Mouse (Mus musculus): Measurements from ENCODE around the gene Prdx1. TPM values are rescaled to one million over a fixed set of nuclear protein-coding genes. Genes with fewer than 3 reads are reported as not detected.

Gene Prdx1
- polyA plus RNA-seq, 1 experiment from 2014 or later: 1,350 TPM

DNA sequence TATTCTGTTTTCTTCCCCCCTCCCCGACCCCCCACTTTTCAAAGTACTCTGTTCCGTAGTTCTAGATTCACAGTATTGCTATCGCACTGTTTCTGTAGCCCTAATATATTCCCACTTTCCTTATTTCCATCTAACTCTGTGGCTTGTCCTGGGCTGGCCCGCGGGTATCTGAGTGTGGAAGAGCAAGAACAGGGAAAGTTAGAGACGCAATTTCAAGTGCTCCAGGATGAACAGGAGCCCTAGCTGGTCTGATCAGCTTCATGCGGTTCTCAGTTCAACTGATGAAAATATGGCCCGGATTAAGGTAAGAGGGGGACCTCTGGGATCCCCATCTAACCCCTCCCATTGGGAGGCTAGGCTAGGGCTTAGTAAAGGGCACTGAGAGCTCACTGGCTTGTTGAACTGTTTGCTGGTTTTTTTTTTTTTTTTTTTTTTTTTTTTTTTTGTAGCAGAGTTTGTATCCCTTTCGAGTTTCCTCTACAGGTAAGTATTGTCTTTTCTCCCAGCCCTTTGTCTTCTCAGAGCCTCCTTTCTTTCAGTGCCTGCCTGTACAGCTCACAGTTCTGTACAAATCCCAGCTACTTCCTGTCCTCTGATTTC is 23.5 kb downstream of the Prdx1 start:
- WGBS: 5% methylated on average over 9 of the region's 9 CpGs

DNA sequence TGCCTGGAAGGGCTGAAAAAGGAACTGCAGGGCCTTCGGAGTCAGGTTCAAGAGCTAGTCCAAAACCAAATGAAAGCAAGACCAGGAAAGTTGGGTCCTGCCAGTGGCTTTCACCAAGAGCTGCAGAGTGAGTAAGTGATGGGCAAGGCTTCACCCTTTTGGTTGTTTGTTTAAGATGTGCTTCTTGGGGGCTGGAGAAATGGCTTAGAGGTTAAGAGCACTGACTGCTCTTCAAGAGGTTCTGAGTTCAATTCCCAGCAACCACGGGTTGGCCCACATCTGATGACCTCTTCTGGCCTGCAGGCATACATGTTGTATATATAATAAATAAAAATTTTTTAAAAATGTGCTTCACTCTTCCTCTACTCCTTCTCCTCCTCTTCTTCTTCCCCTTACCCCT is 24.8 kb downstream of the Prdx1 start:
- H3K9ac ChIP-seq (ENCODE audit: low read length): no peak overlapping the region
- no peak overlapping the region for H3K4me3 ChIP-seq (replicated peaks; ENCODE audit: low read length)
- H3K4me2 ChIP-seq (ENCODE audit: low read depth, low read length): no peak overlapping the region
- H3K27ac ChIP-seq (ENCODE audit: low read length): no peak overlapping the region
- ATAC-seq (ENCODE audit: insufficient read depth, low FRiP score): no peak
- 88% methylated on average over 2 of the region's 2 CpGs for WGBS
- no peaks in the 10 kb centered on the region for H3K36me3 ChIP-seq (ENCODE audit: control insufficient read depth, insufficient read depth, low read length)
- no peaks in the 10 kb centered on the region for H3K9me3 ChIP-seq (replicated peaks; ENCODE audit: control insufficient read depth, low read length)
- no peaks in the 10 kb centered on the region for H3K27me3 ChIP-seq (ENCODE audit: control insufficient read depth, insufficient read depth, low read length)
- 0 out of 2 replicates have a peak, but pooled peaks cover 4% of the 10 kb centered on the region for H3K4me1 ChIP-seq (ENCODE audit: control insufficient read depth, insufficient read depth, low read length)

More for the DNA sequence above, 23.5 kb downstream of the Prdx1 start:
- peak overlapping the region; percentile 63 for H3K4me3 ChIP-seq (replicated peaks; ENCODE audit: low read length)
- no peak for ATAC-seq (ENCODE audit: insufficient read depth, low FRiP score)
- no peaks in the 10 kb centered on the region for H3K27me3 ChIP-seq (ENCODE audit: control insufficient read depth, insufficient read depth, low read length)
- no peaks in the 10 kb centered on the region for H3K9me3 ChIP-seq (replicated peaks; ENCODE audit: control insufficient read depth, low read length)
- H3K27ac ChIP-seq (ENCODE audit: low read length): no peak overlapping the region
- H3K36me3 ChIP-seq (ENCODE audit: control insufficient read depth, insufficient read depth, low read length): no peaks in the 10 kb centered on the region
- H3K4me2 ChIP-seq (ENCODE audit: low read depth, low read length): peak overlapping the region; percentile 82
- 0 out of 2 replicates have a peak, but pooled peaks cover 4% of the 10 kb centered on the region for H3K4me1 ChIP-seq (ENCODE audit: control insufficient read depth, insufficient read depth, low read length)
- H3K9ac ChIP-seq (ENCODE audit: low read length): peak overlapping the region; percentile 67

DNA sequence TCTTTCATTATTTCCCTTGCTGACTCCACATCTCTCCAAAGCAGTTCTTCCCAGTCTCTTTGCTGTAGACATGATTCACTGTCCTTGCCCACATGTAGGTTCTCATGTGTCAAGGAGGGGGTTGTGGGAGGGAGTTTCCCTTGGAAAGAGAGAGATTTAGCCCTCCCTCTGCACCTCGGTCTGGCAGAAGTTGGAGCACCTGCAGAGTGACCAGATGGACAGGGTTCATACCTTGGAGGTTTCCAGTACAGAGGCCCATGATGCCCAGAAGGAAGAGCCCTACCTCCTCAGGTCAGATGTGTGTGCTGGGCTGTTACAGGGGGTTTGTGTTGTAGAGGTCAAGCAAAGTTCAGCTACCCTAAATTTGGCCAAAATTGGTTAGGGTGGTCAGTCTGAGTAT is 27.2 kb downstream of the Prdx1 start:
- Histone ChIP-seq H3K4me2 (ENCODE audit: low read depth, low read length) (no peak overlapping the region), H3K4me3 (replicated peaks; ENCODE audit: low read length) (no peak overlapping the region), H3K9ac (ENCODE audit: low read length) (no peak overlapping the region), H3K4me1 (ENCODE audit: control insufficient read depth, insufficient read depth, low read length) (0 out of 2 replicates have a peak, but pooled peaks cover 2% of the 10 kb centered on the region), H3K36me3 (ENCODE audit: control insufficient read depth, insufficient read depth, low read length) (no peaks in the 10 kb centered on the region), H3K9me3 (replicated peaks; ENCODE audit: control insufficient read depth, low read length) (no peaks in the 10 kb centered on the region), H3K27me3 (ENCODE audit: control insufficient read depth, insufficient read depth, low read length) (no peaks in the 10 kb centered on the region), H3K27ac (ENCODE audit: low read length) (no peak overlapping the region)
- ATAC-seq (ENCODE audit: insufficient read depth, low FRiP score): no peak
- 70% methylated on average over 1 of the region's 1 CpGs for WGBS

DNA sequence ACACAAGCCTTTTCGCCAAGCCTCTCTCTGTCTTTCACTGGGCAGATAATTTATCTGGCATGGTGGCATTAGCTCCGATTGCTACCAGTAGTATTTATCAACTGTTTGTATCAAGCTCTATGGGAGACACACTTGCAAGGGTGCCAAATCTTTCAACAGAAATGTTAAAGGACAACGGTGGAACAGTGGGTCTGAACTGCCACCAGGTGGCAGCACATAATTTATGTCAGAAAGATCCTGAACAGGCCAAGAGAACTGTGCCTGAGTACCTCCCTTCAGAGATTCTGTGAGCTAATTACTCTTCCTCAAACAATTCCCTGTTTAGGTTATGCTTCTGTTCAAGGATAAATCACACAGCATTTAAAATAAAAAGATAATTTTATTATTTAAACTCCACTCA is 34.1 kb downstream of the Prdx1 start:
- Histone ChIP-seq H3K27me3 (ENCODE audit: control insufficient read depth, insufficient read depth, low read length) (no peaks in the 10 kb centered on the region), H3K9me3 (replicated peaks; ENCODE audit: control insufficient read depth, low read length) (no peaks in the 10 kb centered on the region), H3K9ac (ENCODE audit: low read length) (no peak overlapping the region), H3K36me3 (ENCODE audit: control insufficient read depth, insufficient read depth, low read length) (no peaks in the 10 kb centered on the region), H3K27ac (ENCODE audit: low read length) (no peak overlapping the region), H3K4me2 (ENCODE audit: low read depth, low read length) (no peak overlapping the region), H3K4me3 (replicated peaks; ENCODE audit: low read length) (no peak overlapping the region), H3K4me1 (ENCODE audit: control insufficient read depth, insufficient read depth, low read length) (peaks cover 8% of the 10 kb centered on the region)
- WGBS: 10% methylated on average over 3 of the region's 3 CpGs
- ATAC-seq (ENCODE audit: insufficient read depth, low FRiP score): no peak

DNA sequence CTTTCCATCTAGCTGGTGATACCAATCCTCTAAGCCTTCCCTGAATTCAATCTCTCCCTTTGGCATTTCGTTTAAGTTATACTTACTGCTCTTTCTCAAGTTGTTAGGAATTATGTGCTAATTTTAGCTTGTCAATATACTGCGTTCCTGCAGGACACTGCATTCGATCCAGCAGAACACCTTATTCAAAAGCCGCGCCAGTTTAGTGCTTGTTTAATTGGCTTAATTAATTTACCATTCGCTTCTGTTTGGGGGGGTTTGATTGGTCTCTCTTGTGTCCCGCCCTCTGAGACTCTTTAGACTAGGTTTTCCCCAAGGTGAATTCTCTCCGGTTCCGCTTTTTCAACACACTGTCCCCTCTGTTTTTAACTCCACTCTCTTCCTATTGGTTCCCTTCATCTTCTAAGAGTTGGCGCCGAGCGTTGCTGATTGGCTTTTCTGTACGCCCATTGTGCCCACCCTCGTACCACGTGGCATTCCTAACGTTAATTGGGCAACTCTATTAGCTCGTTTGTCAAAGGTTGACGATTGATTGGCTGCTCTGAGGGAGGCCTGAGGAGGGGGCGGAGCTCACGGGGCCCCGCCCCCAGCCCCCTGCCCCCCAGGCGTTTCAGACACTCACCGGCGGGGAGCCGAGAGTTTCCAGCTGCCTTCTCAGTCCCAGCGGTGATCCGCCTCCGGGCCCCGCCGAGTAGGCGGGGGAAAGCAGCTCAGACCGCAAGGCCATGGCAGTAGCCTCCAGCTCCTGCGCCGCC is 35.2 kb downstream of the Prdx1 start, which contains the start of gene Tesk2:
Gene Tesk2 (plus strand): TSS at position 606 of the 755 bp plus-strand sequence.
- peak; percentile 97 for ATAC-seq (ENCODE audit: insufficient read depth, low FRiP score)
- H3K9ac ChIP-seq (ENCODE audit: low read length): peak within 1 kb of the TSS; percentile 94

DNA sequence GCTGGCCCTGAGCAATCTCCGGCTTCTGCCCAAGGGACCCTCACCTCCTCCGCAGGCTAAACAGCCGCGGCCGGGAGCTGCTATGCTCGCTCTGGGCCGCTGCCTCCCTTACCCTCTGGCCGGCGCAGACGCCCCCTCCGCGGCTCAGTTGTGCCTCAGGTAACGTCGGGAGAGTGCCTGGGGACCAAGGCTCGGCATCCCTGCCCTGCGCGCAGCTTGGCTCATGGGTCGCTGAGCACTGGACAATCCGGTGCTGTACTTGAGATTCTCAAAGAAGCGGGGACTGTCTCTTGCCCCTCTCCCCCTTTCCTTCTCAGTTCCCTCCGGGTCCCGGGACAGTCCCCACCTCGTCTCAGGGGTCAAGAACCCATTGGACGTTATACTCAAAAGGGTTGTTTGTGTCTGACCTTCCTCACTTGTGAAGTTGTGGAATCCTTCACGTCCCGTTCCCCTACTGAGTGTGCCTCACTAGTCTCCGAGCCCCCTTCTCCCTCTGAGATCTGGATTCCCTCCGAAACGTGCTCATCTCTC is 35.8 kb downstream of the Prdx1 start:
- peak overlapping the region; percentile 85 for H3K27ac ChIP-seq (ENCODE audit: low read length)
- H3K9ac ChIP-seq (ENCODE audit: low read length): peak overlapping the region; percentile 94
- no peak for ATAC-seq (ENCODE audit: insufficient read depth, low FRiP score)
- peaks cover 16% of the 10 kb centered on the region for H3K4me1 ChIP-seq (ENCODE audit: control insufficient read depth, insufficient read depth, low read length)
- H3K9me3 ChIP-seq (replicated peaks; ENCODE audit: control insufficient read depth, low read length): no peaks in the 10 kb centered on the region
- H3K36me3 ChIP-seq (ENCODE audit: control insufficient read depth, insufficient read depth, low read length): no peaks in the 10 kb centered on the region
- H3K4me2 ChIP-seq (ENCODE audit: low read depth, low read length): peak overlapping the region; percentile 73
- WGBS: under 1% methylated on average over 29 of the region's 29 CpGs
- H3K4me3 ChIP-seq (replicated peaks; ENCODE audit: low read length): peak overlapping the region; percentile 99
- H3K27me3 ChIP-seq (ENCODE audit: control insufficient read depth, insufficient read depth, low read length): no peaks in the 10 kb centered on the region

More for the DNA sequence above, 35.2 kb downstream of the Prdx1 start, which contains the start of gene Tesk2:
- H3K4me1 ChIP-seq (ENCODE audit: control insufficient read depth, insufficient read depth, low read length): peaks cover 13% of the 10 kb centered on the region
- no peaks in the 10 kb centered on the region for H3K9me3 ChIP-seq (replicated peaks; ENCODE audit: control insufficient read depth, low read length)
- H3K4me2 ChIP-seq (ENCODE audit: low read depth, low read length): peak within 1 kb of the TSS; percentile 73
- peak within 1 kb of the TSS; percentile 85 for H3K27ac ChIP-seq (ENCODE audit: low read length)
- under 1% methylated on average over 33 of the region's 34 CpGs for whole genome bisulfite sequencing
- peak within 1 kb of the TSS; percentile 99 for H3K4me3 ChIP-seq (replicated peaks; ENCODE audit: low read length)
- H3K27me3 ChIP-seq (ENCODE audit: control insufficient read depth, insufficient read depth, low read length): no peaks in the 10 kb centered on the region
- no peaks in the 10 kb centered on the region for H3K36me3 ChIP-seq (ENCODE audit: control insufficient read depth, insufficient read depth, low read length)

DNA sequence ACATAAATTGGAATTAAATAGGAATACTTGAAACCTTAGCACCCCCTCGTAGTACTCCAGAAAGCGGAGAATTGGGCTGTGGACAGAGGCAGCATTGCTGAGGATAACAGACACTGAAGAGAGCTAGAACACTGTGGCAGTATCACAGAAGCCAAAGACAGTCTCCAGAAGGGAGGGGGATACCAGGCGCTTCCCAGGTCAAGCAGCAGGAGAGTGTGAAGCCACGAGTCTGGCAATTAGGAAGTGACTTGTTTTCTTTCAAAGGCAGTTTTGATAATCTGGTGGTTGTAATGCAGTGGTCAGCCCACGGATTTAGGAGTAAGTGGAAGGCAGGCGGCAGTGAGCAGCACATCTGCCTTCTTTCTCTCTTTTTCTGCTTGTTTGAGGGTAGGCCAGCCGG is 36.9 kb downstream of the Prdx1 start:
- H3K4me1 ChIP-seq (ENCODE audit: control insufficient read depth, insufficient read depth, low read length): peaks cover 16% of the 10 kb centered on the region
- H3K27me3 ChIP-seq (ENCODE audit: control insufficient read depth, insufficient read depth, low read length): no peaks in the 10 kb centered on the region
- H3K9ac ChIP-seq (ENCODE audit: low read length): 0 out of 2 replicates have a peak overlapping the region, but pooled peaks have one; percentile 2
- no peaks in the 10 kb centered on the region for H3K9me3 ChIP-seq (replicated peaks; ENCODE audit: control insufficient read depth, low read length)
- H3K4me3 ChIP-seq (replicated peaks; ENCODE audit: low read length): peak overlapping the region; percentile 99
- WGBS: 51% methylated on average over 7 of the region's 7 CpGs
- peak overlapping the region; percentile 73 for H3K4me2 ChIP-seq (ENCODE audit: low read depth, low read length)
- ATAC-seq (ENCODE audit: insufficient read depth, low FRiP score): no peak
- H3K36me3 ChIP-seq (ENCODE audit: control insufficient read depth, insufficient read depth, low read length): no peaks in the 10 kb centered on the region
- no peak overlapping the region for H3K27ac ChIP-seq (ENCODE audit: low read length)

DNA sequence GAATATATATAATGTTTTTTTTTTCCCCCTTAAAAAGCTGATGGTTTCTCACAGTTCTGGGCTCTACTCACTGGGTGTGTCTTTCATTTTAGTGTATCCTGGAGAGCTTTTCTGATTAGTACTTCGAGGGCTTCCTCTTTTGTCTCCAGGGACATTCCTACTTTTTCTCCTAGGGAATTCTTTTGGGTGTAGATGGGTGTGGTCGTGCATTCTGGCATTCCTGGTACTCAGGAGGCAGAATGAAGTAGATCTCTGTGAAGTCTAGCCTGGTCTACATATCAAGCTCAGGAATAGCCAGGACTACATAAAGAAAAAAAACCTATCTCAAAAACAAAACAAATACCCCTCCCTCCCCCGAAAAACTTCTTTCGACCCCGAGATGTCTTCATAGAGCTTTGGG is 40.1 kb downstream of the Prdx1 start:
- H3K9ac ChIP-seq (ENCODE audit: low read length): no peak overlapping the region
- no peaks in the 10 kb centered on the region for H3K27me3 ChIP-seq (ENCODE audit: control insufficient read depth, insufficient read depth, low read length)
- H3K4me3 ChIP-seq (replicated peaks; ENCODE audit: low read length): no peak overlapping the region
- peaks cover 11% of the 10 kb centered on the region; the same call in 1 of the 2 replicates for H3K4me1 ChIP-seq (ENCODE audit: control insufficient read depth, insufficient read depth, low read length)
- H3K36me3 ChIP-seq (ENCODE audit: control insufficient read depth, insufficient read depth, low read length): no peaks in the 10 kb centered on the region
- 73% methylated on average over 5 of the region's 5 CpGs for WGBS
- H3K9me3 ChIP-seq (replicated peaks; ENCODE audit: control insufficient read depth, low read length): no peaks in the 10 kb centered on the region
- H3K4me2 ChIP-seq (ENCODE audit: low read depth, low read length): no peak overlapping the region
- H3K27ac ChIP-seq (ENCODE audit: low read length): no peak overlapping the region
- ATAC-seq (ENCODE audit: insufficient read depth, low FRiP score): no peak

DNA sequence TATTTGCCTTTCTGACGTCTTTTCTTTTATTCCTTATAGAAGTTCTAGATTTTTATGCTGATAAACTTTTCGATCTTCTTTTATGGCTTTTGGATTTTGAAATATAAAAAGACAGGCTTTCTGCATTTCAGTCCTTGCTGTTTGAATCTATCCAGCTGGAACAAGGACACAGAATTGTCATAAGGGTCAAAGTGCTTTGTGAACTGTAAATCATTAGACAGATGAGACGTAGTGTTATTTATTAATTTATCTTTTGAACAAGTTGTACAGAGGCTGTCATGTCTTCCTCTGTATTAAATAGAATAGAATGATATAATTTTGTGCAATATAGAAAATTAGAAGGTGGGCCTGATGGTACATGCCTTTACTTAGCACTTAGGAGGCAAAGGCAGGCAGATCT is 42.1 kb downstream of the Prdx1 start:
- H3K27ac ChIP-seq (ENCODE audit: low read length): no peak overlapping the region
- no peaks in the 10 kb centered on the region for H3K36me3 ChIP-seq (ENCODE audit: control insufficient read depth, insufficient read depth, low read length)
- H3K9me3 ChIP-seq (replicated peaks; ENCODE audit: control insufficient read depth, low read length): no peaks in the 10 kb centered on the region
- H3K27me3 ChIP-seq (ENCODE audit: control insufficient read depth, insufficient read depth, low read length): no peaks in the 10 kb centered on the region
- no peak overlapping the region for H3K4me2 ChIP-seq (ENCODE audit: low read depth, low read length)
- 59% methylated on average over 3 of the region's 3 CpGs for WGBS
- H3K4me3 ChIP-seq (replicated peaks; ENCODE audit: low read length): no peak overlapping the region
- no peak overlapping the region for H3K9ac ChIP-seq (ENCODE audit: low read length)
- H3K4me1 ChIP-seq (ENCODE audit: control insufficient read depth, insufficient read depth, low read length): peaks cover 7% of the 10 kb centered on the region; the same call in 1 of the 2 replicates
- ATAC-seq (ENCODE audit: insufficient read depth, low FRiP score): no peak

All from stomach, embryonic 16.5 days (tissue).